Mouse (Mus musculus) adrenal gland, adult 18-20 months (tissue): Measurements from ENCODE around the gene Gm10203. TPM values are rescaled to one million over a fixed set of nuclear protein-coding genes. Genes with fewer than 3 reads are reported as not detected.

Source experiments
- DNase-seq, 2 experiments: peaks; one replicate each; pipeline ENCODE4 v3.0.0; 2021 to 2022; ENCODE audit warnings: low spot score in 2 of 2
- total RNA-seq, 2 experiments: library from RNA; stranded (reverse); gene quantifications; 1 replicate in 1 of 2; 2 replicates in 1 of 2; pipeline ENCODE4 v1.2.3; 2021

Gene Gm10203
- total RNA-seq, 2 experiments from 2014 or later, result not detected

- no peak for DNase-seq
Observed at GRCm38 (mm10) chr6:149179064-149179463, 49.1 kb downstream of the Gm10203 start.

Other genes starting within 250 kb of the Gm10203 start
- 10 to 100 TPM; 10.1 to 10.3 TPM for gene Caprin2, start 233.9 kb upstream of the Gm10203 start, total RNA-seq
- gene Sinhcaf, start 183.7 kb upstream of the Gm10203 start, total RNA-seq, result 10 to 100 TPM in 1 of 2 experiments, 1 to 10 TPM in 1; 9.9 to 26.5 TPM
- gene Dennd5b, start 28.5 kb upstream of the Gm10203 start, total RNA-seq, result 10 to 100 TPM; 14.5 to 18.5 TPM
- gene Etfbkmt, start 9.7 kb downstream of the Gm10203 start, total RNA-seq, result 10 to 100 TPM; 12.5 to 13.5 TPM
- gene Amn1, start 58.5 kb downstream of the Gm10203 start, total RNA-seq, result 10 to 100 TPM; 25.2 to 29.0 TPM
- 10 to 100 TPM; 27.8 to 30.6 TPM for gene Resf1, start 179.2 kb downstream of the Gm10203 start, total RNA-seq